Mouse (Mus musculus) liver, postnatal 0 days (tissue): Measurements from ENCODE around the gene 2010111I01Rik.

Experiments
- CTCF ChIP-seq: sonication (generic); IDR thresholded peaks from 2 replicates; pipeline ENCODE4 v1.5.1; 2016; ENCODE audit warnings: antibody characterized with exemption, low read depth
- EP300 ChIP-seq: IDR thresholded peaks from 2 replicates; pipeline ENCODE4 v1.6.1; 2016; ENCODE audit warnings: antibody characterized with exemption, low read depth, mild to moderate bottlenecking

GRCm38 (mm10) chr13:62949560-62950188 is 15.0 kb upstream of the 2010111I01Rik start:
- TF ChIP-seq EP300 (no peak), CTCF (no peak)
